Mouse (Mus musculus): ENCODE data around the gene 2900011O08Rik.

- TF ChIP-seq POLR2A (IDR thresholded peaks at IDR 0.05; ENCODE audit: extremely low read depth, insufficient read depth, low read length) (no peak), CTCF (IDR thresholded peaks at IDR 0.05; ENCODE audit: extremely low read depth, insufficient read depth, low read length) (no peak)
Measured at GRCm38 (mm10) chr16:14008081-14008480, 21.7 kb downstream of the 2900011O08Rik start.
